Mouse (Mus musculus): Measurements from ENCODE around the gene Cc2d1a.

- TF ChIP-seq POLR2A (IDR thresholded peaks at IDR 0.05; ENCODE audit: borderline replicate concordance, low read depth, low read length) (no peak), CTCF (IDR thresholded peaks at IDR 0.05; ENCODE audit: low read depth, low read length) (no peak)
Observed at GRCm38 (mm10) chr8:84192023-84192422, 44.3 kb upstream of the Cc2d1a start.
